Mouse (Mus musculus): ENCODE measurements around the gene Gnmt.

GRCm38 (mm10) chr17:46702506-46702905, 26.5 kb downstream of the Gnmt start:
- TF ChIP-seq POLR2A (IDR thresholded peaks at IDR 0.05; ENCODE audit: borderline replicate concordance, low read depth, low read length) (no peak), CTCF (IDR thresholded peaks at IDR 0.05; ENCODE audit: low read depth, low read length) (no peak)

All from bone marrow macrophage, adult 2 months (primary cell).